8 mouse cellular contexts compared by ENCODE assay signal in the genomic region with DNA sequence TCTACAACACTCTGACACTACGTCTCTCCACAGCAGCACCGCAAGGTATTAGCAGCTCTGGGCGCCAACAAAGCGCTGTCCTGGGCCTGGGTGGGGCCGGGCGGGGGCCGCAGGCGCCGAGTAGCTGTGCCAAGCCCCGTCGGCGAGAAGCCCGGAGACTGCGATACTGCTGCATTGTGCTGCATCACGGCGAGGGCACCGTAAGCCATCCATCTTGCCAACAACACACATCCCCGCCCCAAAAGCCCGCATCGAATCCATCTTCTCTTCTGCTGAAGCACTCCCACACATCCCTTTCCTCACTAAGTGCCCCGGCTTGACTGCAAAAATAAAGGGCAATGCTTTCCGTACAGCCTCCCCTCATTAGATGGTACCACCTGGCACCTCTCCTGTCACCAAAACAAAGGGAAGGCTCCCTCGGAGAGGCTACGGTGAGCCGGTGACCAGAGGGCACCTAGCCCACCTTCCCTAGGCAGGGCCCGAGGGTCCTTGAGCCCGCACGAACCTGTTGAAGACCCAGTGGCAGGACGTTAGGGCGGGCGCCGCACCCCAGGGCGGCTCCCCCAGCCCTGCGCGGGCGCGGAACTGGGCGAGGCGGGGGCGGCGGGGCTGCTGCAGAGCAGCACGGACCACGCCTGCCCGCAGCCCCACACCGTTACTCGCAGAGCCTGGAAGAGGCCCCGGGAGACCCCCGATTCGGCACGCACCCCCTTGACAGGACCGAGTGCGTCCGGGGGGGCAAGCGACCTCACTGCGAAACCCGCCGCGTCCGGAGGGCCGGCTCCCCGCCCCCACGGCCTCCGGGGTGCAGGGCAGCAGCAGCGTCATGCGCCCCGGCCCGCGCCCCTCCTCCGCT. TPM values are rescaled to one million over a fixed set of nuclear protein-coding genes. Genes with fewer than 3 reads are reported as not detected.
DNase-seq lines count a peak whose midpoint lies in the region; ATAC-seq and TF ChIP-seq lines count a peak whose summit lies in the region.

No protein-coding gene starts in this region.

- peak; percentile 74 for ATAC-seq in limb, embryonic 12.5 days (ENCODE audit: insufficient number of reproducible peaks, insufficient read depth, low FRiP score, low TSS enrichment, low read depth)
- ATAC-seq in midbrain, embryonic 12.5 days (ENCODE audit: low FRiP score, low read depth), result peak; percentile 66

- peak overlapping the region; percentile 91 for H3K9ac ChIP-seq in limb, embryonic 12.5 days (replicated peaks)
- H3K9ac ChIP-seq in midbrain, embryonic 12.5 days (replicated peaks), result peak overlapping the region; percentile 91

- no peak for TF ChIP-seq CTCF in kidney, adult 2 months (conservative IDR thresholded peaks at IDR 0.05; ENCODE audit: insufficient read depth, insufficient read length, low read depth, low read length)

- TF ChIP-seq POLR2A in kidney, adult 2 months (IDR thresholded peaks at IDR 0.05; ENCODE audit: low read depth, low read length), result no peak

- DNase-seq in layer of hippocampus, adult 11-12 months (ENCODE audit: low spot score), result peak; percentile 69
- no peak for DNase-seq in layer of hippocampus, adult 9-10 months (ENCODE audit: low spot score)
- peak; percentile 24 for DNase-seq in embryo, embryonic 11.5 days (ENCODE audit: low read depth, low spot score)
- peak; percentile 78 to 79 for DNase-seq in heart, adult 18-20 months
- DNase-seq in kidney, adult 2 months, result peak; percentile 66
- peak; percentile 17 for DNase-seq in splenic B cell, adult 2 months (ENCODE audit: low read depth, low spot score)

- H3K27me3 ChIP-seq in kidney, adult 2 months (replicated peaks; ENCODE audit: control insufficient read depth, insufficient read depth, low read length), result no peaks in the 10 kb centered on the region
- no peaks in the 10 kb centered on the region for H3K27me3 ChIP-seq in limb, embryonic 12.5 days
- no peaks in the 10 kb centered on the region for H3K27me3 ChIP-seq in midbrain, embryonic 12.5 days
- H3K27me3 ChIP-seq in splenic B cell, adult 2 months (ENCODE audit: control insufficient read depth, insufficient read depth, low read length, poor library complexity, severe bottlenecking), result no peaks in the 10 kb centered on the region; the same call in 1 of the 2 replicates

- H3K4me1 ChIP-seq in kidney, adult 2 months (ENCODE audit: control insufficient read depth, insufficient read depth, low read length), result peaks cover 13% of the 10 kb centered on the region; the same call in 1 of the 2 replicates
- peaks cover 13% of the 10 kb centered on the region for H3K4me1 ChIP-seq in limb, embryonic 12.5 days (replicated peaks)
- peaks cover 11% of the 10 kb centered on the region for H3K4me1 ChIP-seq in midbrain, embryonic 12.5 days

- peak overlapping the region; percentile 99 for H3K4me3 ChIP-seq in kidney, adult 2 months (ENCODE audit: insufficient read depth, low read depth, low read length)
- peak overlapping the region; percentile 90 for H3K4me3 ChIP-seq in limb, embryonic 12.5 days (replicated peaks)
- peak overlapping the region; percentile 82 for H3K4me3 ChIP-seq in midbrain, embryonic 12.5 days

- H3K36me3 ChIP-seq in kidney, adult 2 months (ENCODE audit: control insufficient read depth, insufficient read depth, low read length), result no peaks in the 10 kb centered on the region
- H3K36me3 ChIP-seq in limb, embryonic 12.5 days, result no peaks in the 10 kb centered on the region
- no peaks in the 10 kb centered on the region for H3K36me3 ChIP-seq in midbrain, embryonic 12.5 days
- H3K36me3 ChIP-seq in splenic B cell, adult 2 months (ENCODE audit: control insufficient read depth, insufficient read depth, low read length, poor library complexity, severe bottlenecking), result no peaks in the 10 kb centered on the region

- WGBS in kidney, adult 2 months, result under 1% methylated on average over 68 of the region's 69 CpGs
- under 1% methylated on average over 65 of the region's 69 CpGs for WGBS in limb, embryonic 12.5 days
- WGBS in midbrain, embryonic 12.5 days, result under 1% methylated on average over 58 of the region's 69 CpGs

- H3K27ac ChIP-seq in kidney, adult 2 months (ENCODE audit: insufficient read depth, low read depth, low read length), result peak overlapping the region; percentile 95
- H3K27ac ChIP-seq in limb, embryonic 12.5 days, result peak overlapping the region; percentile 94
- H3K27ac ChIP-seq in midbrain, embryonic 12.5 days (replicated peaks), result peak overlapping the region; percentile 94

- H3K4me2 ChIP-seq in limb, embryonic 12.5 days, result peak overlapping the region; percentile 94
- peak overlapping the region; percentile 83 for H3K4me2 ChIP-seq in midbrain, embryonic 12.5 days (replicated peaks)

- H3K9me3 ChIP-seq in limb, embryonic 12.5 days, result no peaks in the 10 kb centered on the region
- no peaks in the 10 kb centered on the region for H3K9me3 ChIP-seq in midbrain, embryonic 12.5 days

RNA-seq across cellular contexts. Expression of a gene that starts 0.7 kb away (rescaled TPM):
- 100 to 1,000 TPM; 523 to 532 TPM for total RNA-seq in heart, adult 18-20 months (2021)
- polyA plus RNA-seq in kidney, adult 2 months (2012; rRNA removed), result 118 and 140 TPM in 2 replicates
- polyA plus RNA-seq in limb, embryonic 12.5 days (2016; fragmentation: Nextera tagmentation; extraction: Ambion mirVana), result 75.6 and 79.2 TPM in 2 replicates
- polyA plus RNA-seq in midbrain, embryonic 12.5 days (2016; fragmentation: Nextera tagmentation; extraction: Ambion mirVana), result 105 and 108 TPM in 2 replicates
